Mouse (Mus musculus) cerebellum, adult 18-20 months (tissue): ENCODE measurements around the gene Rilpl1.
"Not testable (repeated sequence)": the region's sequence is repeated elsewhere in the genome, so short reads cannot be mapped to it uniquely, and the experiment has no call there.

Experiments used
- DNase-seq, 2 experiments: peaks; one replicate each; pipeline ENCODE4 v3.0.0; 2021

Rilpl1 gene

DNA sequence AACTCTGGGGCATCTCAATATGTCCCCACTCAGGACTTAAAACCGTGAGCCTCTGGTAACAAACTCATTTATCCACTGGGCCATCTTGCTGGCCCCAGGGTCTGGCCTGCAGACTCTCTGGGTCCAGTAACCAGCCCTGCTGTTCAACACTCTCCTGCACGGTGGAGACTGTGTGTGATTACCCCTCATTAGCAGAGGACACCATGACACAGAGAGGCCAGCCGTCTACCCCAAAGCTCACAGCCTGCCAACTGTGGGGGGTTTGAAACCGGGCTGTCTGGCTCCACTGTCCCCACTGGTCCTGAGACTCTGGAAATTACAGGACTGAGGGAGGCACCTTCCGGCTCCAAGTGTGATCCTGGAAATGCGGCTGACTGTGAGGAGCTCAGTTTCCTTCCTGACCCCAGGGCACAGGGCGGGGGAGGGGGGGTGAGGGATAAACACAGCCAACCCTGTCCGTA, 2.0 kb downstream of the Rilpl1 start:
- no peak for DNase-seq

DNA sequence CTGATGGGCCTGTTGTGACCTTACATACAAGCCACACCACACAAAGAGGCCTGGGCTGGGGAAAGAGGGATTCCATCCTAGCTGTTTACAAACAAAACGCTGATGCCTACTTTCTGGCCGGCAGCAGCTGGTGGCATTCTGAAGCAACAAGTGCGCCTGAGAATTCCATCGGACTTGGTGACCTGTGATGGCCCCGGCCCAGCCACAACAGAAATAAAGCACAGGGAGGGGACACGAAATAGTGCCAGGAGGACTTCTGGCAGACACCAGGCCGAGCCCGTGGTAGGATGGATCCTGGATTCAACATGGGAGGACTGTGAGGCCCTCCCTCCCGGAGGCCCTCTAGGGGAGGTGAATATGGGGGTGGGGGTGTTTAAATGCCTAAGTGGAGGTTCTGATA, 2.4 kb downstream of the Rilpl1 start:
- DNase-seq = no peak

DNA sequence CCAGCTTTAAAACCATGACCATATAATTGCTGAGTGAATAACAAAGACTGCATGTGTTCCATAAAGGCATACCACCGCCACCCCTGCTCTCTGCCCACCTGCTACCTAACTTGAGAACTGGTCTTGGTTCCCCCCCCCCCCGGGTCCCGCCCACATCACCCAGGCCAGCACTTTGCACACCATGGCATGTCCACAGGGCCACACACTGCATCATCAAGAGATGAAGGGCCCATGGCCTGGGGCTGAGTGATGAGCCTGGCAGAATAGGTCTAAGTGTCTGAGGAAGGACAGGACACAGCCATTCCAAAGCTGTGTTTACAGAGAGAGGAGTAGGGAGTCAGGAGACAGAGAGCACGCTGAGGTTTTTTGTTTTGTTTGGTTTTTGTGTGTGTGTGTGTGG, 2.8 kb downstream of the Rilpl1 start:
- no peak for DNase-seq

DNA sequence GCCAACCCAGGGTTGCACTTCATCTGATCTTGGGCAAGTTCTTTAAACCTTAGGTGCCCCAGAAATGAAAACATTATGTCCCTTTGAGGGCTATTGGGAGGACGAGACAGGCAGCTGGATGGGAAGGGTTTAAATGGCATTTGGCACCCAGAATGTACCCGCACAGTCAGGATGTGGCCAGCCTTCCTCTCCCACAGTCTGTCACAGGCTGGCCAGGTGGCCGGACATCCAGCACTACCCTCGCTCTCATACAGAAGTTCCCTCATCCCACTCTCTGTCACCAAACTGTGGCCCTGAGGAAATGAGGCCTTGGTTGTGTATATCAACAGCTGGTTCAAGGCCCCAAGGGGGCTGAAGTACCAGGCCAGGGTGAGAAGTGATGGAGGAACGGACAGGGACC, 6.2 kb downstream of the Rilpl1 start:
- DNase-seq = no peak

DNA sequence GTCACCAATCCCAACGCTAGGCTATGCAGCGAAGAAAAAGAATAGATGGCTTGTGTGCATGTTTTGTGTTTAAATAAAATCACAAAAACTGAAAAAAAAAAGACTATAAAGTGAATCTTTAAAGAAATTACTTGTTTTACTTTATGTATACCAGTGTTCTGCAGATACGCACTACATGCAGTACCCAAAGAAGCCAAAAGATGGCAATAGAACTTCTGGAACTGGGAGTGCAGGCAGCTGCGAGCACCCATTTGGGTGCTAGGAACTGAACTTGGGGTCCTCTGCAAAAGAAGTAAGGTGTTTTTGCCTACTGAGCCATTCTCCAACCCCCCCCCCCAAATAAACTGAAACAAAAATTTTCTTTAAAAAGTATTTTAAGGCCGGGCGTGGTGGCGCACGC, 8.2 kb downstream of the Rilpl1 start:
- no peak for DNase-seq

DNA sequence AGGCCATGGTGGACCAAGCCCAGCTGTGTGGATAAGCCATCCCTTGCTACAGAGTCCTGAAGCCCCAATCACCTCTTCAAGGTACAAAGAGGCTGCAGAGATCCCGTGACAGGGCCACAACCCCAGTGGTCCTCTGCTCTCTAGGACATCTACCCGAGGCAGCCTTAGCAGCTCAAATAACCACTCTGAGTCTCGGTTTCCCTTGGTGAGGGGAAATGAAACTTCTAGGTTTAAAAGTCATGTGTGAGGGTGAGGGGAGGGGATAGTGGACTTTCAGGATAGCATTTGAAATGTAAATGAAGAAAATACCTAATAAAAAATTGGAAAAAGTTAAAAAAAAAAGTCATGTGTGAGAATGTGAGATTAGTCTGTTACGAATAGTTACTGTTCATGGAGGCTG, 9.6 kb downstream of the Rilpl1 start:
- DNase-seq = no peak

DNA sequence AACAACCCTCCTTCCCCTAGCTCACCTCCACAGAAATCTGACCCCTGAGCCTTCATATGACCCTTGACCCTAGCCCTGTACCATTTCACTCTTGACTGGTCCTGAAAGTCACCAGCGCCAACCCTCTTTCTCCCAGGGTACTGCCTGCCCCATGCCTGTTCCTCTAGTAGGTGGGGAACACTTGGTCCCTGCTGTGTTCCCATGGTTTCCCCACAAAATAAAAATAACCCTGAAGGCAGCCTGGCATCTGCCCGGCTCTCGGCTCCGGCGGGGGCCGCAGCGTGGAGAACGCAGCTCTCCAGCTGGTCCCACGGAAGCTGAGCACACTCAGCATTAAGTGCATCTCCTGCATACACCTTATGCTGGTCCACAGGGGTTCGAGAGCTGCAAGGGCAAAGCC, 12.5 kb downstream of the Rilpl1 start:
- DNase-seq = no peak

DNA sequence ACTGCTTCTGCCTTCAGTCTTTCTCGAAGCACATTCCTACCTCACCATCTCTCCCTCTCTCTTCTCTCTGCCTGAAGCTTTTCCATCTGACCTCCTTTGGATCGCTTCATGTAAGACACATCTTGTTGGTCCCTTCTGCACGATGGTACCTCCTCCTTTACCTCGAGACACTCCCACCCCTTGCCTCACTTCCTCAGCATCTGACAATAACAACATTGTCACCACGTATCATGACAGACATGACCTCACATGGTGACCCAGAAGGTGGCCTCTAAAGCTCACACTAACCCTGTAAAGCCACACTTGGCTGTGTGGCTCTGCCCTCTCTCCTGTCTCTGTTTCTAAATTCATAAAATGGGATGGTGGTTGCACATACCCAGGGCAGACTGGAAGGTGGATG, 15.4 kb downstream of the Rilpl1 start:
- no peak for DNase-seq

DNA sequence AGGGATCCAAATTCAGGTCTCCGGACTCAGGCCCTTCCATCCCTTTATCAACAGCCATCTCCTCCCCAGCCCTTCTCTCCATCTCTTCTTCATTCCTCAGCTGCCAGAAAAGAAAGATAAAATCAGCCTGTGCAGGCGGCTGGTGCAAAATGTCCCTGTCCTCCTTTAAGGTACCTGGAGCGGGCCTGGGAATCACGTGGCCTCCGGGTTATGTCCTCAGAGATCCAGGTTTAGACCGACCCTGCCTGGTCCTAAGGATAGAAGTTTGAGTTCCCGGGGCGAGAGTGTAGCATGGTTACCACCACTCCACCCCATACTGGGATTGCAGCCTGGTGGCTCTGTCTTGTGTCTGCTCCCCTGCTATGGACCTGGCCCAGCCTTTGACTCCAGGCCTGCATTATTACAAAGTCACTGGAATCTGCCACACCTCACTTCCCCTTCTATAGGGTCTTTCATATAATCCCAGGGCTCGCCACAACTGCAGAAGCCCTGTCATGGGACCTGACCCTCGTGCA, 20.6 kb downstream of the Rilpl1 start:
- DNase-seq = no peak

DNA sequence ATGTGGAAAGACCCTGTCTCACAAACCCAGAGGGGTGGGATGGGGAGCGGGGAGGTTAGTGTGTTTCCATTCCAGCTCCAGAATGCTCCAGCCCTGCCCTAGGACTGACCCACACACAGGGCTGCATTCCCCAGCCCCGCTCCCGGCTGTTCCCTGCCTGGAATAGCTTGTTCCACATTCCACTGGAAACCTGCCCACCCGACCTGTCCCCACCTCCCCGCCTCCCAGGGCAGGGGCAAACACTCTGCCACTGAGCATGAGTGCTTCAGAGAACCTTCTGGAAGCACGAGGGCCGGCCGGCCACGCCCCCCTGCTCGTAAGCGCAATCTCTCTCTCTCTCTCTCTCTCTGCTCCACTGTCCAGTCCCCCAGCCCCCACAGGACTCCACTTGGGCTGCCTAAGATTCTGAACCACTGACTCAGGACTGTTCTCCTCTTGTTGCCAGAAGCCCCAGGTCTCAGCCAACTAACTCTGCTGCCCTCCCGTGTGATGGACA, 21.4 kb downstream of the Rilpl1 start:
- DNase-seq = no peak

DNA sequence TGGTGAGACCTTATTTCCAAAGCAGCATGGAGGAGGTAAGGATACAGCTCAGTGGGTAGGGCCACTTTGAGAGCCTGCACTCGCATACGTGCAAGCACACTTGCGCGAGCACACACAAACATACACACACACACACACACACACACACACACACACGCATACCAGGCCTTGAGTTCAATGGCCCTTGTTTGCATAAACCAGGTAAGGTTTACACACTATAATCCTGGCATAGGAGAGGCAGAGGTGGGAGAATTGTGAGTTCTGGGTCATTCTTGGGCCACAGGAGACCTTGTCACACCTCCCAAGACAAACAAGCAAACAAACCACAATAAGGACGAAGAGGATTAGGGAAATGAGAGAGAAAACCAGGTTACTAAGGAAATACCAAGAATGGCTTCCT, 22.0 kb downstream of the Rilpl1 start:
- DNase-seq = no peak

DNA sequence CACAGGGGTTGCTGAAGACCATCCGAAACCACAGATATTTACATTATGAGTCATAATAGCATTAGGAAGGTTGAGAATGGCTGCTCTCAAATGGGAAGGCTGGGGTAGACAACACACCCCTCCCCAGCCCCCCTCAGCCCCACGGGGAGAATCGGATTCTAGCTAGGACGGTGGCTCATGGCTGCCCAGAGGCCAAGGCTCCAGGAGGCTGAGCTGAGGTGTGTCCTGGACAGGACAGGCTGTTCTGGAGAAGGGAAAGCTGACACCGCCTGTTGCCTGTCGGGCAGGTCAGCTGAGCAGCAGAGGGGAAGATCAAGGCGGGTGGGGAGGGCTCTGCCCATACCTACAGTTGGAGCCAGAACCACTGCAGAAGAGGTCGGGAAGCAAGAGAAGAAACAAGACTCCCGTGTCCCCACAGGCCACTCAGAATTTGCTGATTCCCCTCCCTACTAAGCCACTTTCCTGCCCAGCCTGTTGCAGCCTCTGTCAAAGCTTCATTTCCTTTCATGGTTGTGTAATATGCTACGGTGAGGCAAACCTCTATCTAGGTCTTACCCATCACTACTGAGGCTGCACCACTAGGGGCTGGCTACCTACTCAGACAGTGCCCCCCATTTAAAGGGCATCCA, 24.3 kb downstream of the Rilpl1 start:
- no peak for DNase-seq

DNA sequence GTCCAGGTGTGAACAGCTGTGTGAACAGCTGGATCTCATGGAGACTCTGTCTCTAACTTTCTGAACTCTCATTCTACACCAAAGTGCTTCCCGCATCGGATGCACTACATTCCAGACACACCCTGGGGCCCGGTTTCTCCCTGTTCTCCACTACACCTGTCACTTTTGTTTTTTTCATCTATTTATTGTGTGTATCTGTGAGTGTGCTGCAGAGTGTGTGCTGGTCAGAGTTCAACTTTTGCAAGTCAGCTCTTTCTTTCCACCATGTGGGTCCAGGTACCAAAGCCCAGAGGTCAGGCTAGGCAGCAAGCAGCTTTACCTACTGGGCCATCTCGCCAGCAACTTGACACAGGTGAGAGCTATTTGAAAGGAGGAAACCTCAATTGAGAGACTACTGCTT, 26.0 kb downstream of the Rilpl1 start:
- no peak for DNase-seq

DNA sequence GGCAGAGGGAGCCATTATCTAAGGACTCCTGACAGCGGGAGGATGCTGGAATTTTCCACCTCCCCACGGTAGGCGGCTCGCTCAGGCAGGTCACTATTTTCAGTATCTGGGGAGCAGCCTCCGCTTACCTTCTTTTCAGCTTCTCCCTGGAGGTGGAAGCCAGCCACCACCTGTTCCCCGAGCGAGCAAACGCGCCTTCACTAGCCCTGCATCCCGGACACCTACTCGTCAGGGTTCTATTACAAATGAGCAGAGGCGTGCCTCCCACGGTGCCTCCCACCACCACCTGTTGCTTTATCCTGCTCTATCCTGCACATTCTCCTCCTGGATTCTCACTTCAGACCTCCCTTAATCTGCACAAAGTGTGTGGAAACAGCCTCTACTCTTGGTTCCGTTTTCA, 27.4 kb downstream of the Rilpl1 start:
- DNase-seq = no peak

DNA sequence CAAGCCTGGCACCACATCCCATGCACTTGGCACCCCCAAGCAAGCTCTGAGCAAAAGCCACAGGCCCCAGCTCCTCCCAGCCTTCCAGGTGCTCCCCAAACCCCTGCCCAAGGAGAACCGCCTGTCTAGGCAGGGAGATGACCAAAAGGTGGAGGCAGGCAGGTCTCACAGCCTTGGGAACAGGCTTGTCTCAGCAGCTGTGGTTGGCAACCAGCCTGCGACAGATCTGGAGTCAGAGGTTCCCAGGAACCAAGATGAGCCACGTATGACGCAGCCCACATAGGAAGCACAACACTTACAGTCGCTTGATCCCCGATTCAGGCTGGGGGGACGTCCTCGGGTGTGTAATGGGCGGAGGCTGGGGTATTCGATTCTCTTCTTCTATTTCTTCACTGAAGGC, 29.6 kb downstream of the Rilpl1 start:
- DNase-seq = no peak

DNA sequence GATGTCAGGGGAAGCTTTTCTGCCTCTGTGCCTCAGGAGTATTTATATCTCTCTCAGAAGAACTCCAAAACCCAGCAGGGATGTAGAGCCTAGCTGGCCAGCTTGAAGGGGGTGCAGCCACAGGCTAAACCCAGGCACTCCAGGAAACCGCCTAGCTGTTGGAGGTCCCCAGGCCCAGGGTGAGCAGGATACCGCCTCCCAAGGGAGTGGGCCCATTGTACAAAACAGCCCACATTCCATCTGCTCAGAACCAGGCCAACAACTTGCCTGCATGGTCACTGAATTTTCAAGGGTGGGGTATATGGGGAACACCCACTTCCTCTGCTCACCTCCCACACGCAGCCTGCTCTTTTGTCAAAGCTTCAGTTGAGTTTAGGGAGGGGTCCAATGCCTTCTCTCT, 30.6 kb downstream of the Rilpl1 start:
- no peak for DNase-seq

DNA sequence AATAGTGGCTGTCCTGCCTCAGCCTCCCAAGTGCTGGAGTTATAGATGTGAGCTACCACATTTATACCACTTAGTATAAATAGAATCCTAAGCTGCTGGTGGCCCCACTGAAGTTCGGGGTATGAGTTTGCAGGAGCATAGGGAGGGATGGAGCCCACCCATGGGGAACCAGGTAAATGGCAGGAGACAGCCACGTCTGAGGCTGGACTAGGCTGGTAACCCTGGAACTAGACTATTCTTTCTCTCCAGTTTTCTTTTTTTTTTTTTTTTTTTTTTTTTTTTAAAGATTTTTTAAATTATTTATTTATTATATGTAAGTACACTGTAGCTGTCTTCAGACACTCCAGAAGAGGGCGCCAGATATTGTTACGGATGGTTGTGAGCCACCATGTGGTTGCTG, 31.2 kb downstream of the Rilpl1 start:
- not testable (repeated sequence) for DNase-seq

DNA sequence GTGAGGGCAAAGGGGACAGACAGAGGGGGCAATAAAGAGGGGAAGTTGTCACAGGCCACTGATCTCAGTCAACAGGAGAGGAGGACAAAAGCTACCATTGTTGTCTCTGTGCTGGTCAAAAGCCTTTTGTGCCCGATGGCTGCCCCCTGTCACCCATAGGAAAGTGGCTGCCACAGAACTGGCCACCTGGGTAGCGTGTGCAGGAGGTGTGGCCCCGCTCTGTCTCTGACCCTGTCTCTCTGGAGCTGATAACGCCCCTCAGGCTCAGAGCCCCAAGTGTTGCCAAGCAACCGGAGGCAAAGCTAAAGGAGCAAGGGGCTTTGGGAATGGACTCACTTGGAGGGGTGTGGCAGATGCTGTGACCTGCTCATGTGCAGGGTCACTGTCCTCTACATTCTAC, 32.2 kb downstream of the Rilpl1 start:
- no peak for DNase-seq

DNA sequence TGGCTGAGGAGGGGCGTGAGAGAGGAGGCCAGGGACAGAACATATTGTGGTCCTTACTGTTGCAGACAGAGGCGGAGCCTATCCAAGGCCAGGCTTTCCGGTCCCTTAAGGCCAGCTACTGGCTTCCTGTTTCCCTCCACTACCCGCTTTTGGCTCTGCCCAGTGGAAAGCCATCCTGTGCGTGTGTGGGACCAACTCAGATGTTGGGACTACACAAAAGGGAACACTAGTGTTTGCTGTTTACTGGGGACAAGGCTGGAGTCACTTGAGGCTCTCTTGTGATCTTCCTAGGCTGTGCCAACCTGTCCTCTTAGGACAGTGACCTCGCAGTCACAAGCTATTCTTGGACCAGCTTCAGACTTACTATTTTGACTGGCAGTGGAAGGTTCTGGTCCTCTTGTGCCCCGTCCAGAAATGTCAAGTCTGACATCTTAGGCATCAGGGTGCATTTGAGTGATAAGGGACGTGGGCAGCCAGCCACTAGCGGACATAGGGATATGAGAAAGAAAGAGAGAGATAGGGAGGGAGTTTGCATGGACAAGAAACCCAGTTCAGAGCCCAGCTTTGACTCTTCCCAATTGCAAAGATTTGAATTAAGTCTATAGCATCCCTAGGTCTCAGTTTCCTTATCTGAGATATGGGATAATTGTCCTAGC, 32.8 kb downstream of the Rilpl1 start:
- no peak for DNase-seq

DNA sequence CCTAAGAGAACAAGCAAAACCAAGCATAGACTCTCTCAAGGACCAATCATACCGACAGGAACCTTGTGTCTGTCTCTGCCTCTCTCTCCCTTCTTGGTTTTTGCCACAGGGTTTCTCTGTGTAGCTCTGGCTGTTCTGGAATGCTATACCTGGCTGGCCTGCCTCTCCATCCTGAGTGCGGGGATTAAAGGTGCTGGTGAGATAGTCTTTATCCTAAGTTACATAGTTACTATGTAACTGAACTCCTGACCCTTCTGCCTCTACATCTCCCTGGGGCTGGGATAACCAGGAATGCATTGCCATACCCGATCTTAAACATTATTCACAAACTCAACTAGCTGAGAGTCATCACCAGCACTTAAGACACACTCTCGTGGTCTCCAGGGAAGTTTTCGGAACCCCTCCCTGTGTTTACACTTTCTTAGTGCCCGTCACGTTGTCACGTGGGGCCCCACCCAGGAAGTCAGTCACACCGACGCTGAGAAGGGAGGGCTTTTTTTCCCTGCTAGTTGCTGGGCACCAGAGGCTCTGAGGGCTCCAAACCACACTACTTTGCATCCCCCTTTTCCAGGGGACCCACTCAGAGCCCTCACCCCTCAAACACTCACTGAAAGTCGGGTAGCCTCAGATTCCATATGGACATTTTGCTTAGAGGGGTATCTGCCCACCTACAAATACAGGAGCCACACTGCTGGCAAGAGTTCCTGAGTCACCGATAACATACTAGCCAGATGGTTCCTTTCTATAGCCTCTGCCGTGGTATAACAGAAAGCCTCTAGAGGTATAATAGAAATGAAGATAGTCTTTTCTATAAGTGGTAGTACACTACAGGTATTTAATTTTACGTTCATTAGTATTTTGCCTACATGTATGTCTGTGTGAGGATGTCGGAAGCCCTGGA, 34.3 kb downstream of the Rilpl1 start:
- no peak for DNase-seq

DNA sequence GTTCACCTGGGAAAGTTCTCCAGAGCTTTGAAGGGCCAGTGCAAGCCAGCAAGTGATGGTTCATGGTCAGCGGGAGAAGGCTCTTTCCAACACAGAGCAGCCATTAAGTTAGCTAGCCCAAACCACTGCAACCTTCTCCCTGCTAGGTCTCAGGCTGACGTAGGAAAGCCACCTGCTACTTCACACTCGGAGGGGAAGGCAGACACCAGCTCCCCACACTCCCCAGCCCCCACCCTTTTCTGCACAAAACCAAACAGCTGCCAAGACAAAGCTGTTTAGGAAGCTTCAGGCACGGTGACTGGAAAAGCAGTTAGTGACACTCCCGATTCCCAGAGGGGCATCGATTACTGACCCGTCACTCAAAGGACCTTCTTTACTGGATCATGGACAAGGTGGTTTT, 35.6 kb downstream of the Rilpl1 start:
- DNase-seq = no peak

DNA sequence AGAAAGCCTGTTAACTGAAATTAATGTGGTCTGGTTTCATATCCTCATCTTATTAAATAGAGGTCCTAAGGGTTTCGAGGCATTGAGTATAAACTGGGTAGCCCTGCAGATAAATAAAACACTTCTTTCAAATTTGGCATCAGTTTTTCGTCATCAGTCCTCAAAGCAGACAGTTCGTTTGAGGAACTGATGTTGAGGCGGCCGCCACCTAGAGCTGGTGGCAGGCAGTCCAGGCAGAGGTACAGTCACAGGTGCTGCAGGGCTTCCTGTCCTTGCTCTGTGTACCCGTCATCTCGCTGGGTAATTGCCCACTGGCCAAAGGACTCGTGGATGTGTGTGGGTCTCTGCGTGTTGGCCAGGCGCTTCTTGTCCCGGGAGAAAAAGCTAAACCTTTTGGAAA, 37.7 kb downstream of the Rilpl1 start:
- DNase-seq = no peak

DNA sequence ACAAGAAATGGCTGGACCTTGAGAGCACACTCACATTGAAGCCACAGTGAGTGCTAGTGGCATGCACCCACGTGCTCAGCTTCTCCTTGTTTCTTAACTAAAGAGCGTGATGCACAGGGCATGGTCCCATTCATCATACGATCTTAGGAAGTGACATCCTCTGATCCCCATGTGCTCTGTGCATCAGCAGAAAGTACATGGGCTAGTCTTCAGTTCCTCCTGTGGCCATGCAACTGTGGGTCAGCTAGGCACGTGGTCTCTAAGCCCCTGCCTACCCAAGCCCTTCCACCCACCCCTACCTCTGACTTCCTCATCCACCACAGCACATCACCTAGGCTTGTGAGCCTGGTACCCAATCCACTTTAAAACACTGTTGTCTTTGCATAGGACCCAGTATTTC, 38.6 kb downstream of the Rilpl1 start:
- no peak for DNase-seq

DNA sequence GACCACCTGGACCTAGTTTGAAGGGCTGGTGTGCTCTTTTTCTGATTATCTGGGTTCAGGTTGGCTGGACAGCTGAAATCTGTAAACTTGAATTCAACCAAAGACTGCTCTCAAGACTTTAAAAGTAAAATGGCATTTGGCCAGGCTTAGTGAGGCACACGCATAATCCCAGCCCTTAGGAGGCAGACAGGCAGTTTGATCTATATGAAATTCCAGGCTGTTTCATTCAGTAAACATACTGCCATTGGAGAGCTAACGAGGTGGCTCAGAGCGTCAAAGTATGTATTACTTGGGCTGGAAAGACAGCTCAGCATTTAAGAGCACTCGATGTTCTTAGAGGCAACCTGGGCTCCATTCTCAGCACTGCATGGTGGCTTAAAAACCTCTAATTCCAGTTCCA, 39.5 kb downstream of the Rilpl1 start:
- no peak for DNase-seq
